Mouse (Mus musculus): ENCODE results near the gene Ntsr2. TPM values are rescaled to one million over a fixed set of nuclear protein-coding genes. Genes with fewer than 3 reads are reported as not detected.

Ntsr2 gene
- 0.11 TPM for polyA plus RNA-seq (2014; fragmentation: Illumina TruSeq; extraction: RNeasy Lipid Tissue Mini Kit (QIAGEN cat#74804); ENCODE audit: low read depth, low replicate concordance)

GRCm38 (mm10) chr12:16653332-16654093, at the start of gene Ntsr2:
Ntsr2 (plus strand) TSS chr12:16653382.

GRCm38 (mm10) chr12:16610936-16611335, 42.2 kb upstream of the Ntsr2 start, which contains the start of gene Lpin1:
Lpin1 (minus strand) TSS chr12:16610966.

Other genes starting within 250 kb of the Ntsr2 start
- 157 TPM for gene Lpin1, start 42.4 kb upstream of the Ntsr2 start, polyA plus RNA-seq (2014; fragmentation: Illumina TruSeq; extraction: RNeasy Lipid Tissue Mini Kit (QIAGEN cat#74804); ENCODE audit: low read depth, low replicate concordance)
- 0.99 TPM for gene Greb1, start 147.5 kb downstream of the Ntsr2 start, polyA plus RNA-seq (2014; fragmentation: Illumina TruSeq; extraction: RNeasy Lipid Tissue Mini Kit (QIAGEN cat#74804); ENCODE audit: low read depth, low replicate concordance)
- gene E2f6, start 157.6 kb downstream of the Ntsr2 start, polyA plus RNA-seq (2014; fragmentation: Illumina TruSeq; extraction: RNeasy Lipid Tissue Mini Kit (QIAGEN cat#74804); ENCODE audit: low read depth, low replicate concordance), result 8.8 TPM
- gene Rock2, start 241.5 kb downstream of the Ntsr2 start, polyA plus RNA-seq (2014; fragmentation: Illumina TruSeq; extraction: RNeasy Lipid Tissue Mini Kit (QIAGEN cat#74804); ENCODE audit: low read depth, low replicate concordance), result 33.5 TPM